Mouse (Mus musculus): ENCODE data around the gene Cald1.

- TF ChIP-seq POLR2A (IDR thresholded peaks at IDR 0.05; ENCODE audit: low read depth, low read length) (no peak), CTCF (conservative IDR thresholded peaks at IDR 0.05; ENCODE audit: insufficient read depth, insufficient read length, low read depth, low read length) (no peak)
Measured at GRCm38 (mm10) chr6:34606407-34606806, 8.1 kb downstream of the Cald1 start.

Data from kidney, adult 2 months (tissue).